Comparison of ENCODE assay signal across 8 mouse cellular contexts in genomic region chr11:36678057-36678396, GRCm38 (mm10).
DNase-seq lines count a peak whose midpoint lies in the region; ATAC-seq and TF ChIP-seq lines count a peak whose summit lies in the region.

No protein-coding gene starts in this region.

- H3K4me1 ChIP-seq in embryonic facial prominence, embryonic 12.5 days: peaks cover 5% of the 10 kb centered on the region; the same call in 1 of the 2 replicates
- peaks cover 9% of the 10 kb centered on the region for H3K4me1 ChIP-seq in hindbrain, embryonic 16.5 days (ENCODE audit: control insufficient read depth, insufficient read depth, low read depth, low read length)

- TF ChIP-seq CTCF in layer of hippocampus, adult 2 months (conservative IDR thresholded peaks at IDR 0.05): no peak

- H3K9ac ChIP-seq in embryonic facial prominence, embryonic 12.5 days: peak overlapping the region; percentile 50
- H3K9ac ChIP-seq in hindbrain, embryonic 16.5 days (ENCODE audit: low read depth, low read length): peak overlapping the region; percentile 70

- H3ac ChIP-seq in myocyte (ENCODE audit: control insufficient read depth, insufficient read length): no peak overlapping the region

- 8% methylated on average over 10 of the region's 10 CpGs for WGBS in embryonic facial prominence, embryonic 12.5 days
- WGBS in hindbrain, embryonic 16.5 days: 5% methylated on average over 10 of the region's 10 CpGs

- H3K79me2 ChIP-seq in myocyte (ENCODE audit: control insufficient read depth, insufficient read depth): no peaks in the 10 kb centered on the region

- ATAC-seq in embryonic facial prominence, embryonic 12.5 days (ENCODE audit: insufficient number of reproducible peaks, insufficient read depth, low FRiP score, low TSS enrichment): no peak
- peak; percentile 72 for ATAC-seq in hindbrain, embryonic 16.5 days

- peak overlapping the region; percentile 70 for H3K4me3 ChIP-seq in layer of hippocampus, adult 2 months
- peak overlapping the region; percentile 39 for H3K4me3 ChIP-seq in embryonic facial prominence, embryonic 12.5 days
- peak overlapping the region; percentile 54 for H3K4me3 ChIP-seq in hindbrain, embryonic 16.5 days (ENCODE audit: low read length)
- H3K4me3 ChIP-seq in myocyte: no peak overlapping the region

- H3K27ac ChIP-seq in layer of hippocampus, adult 2 months: peak overlapping the region; percentile 89
- peak overlapping the region; percentile 81 for H3K27ac ChIP-seq in embryonic facial prominence, embryonic 12.5 days
- H3K27ac ChIP-seq in hindbrain, embryonic 16.5 days (ENCODE audit: low read depth, low read length): peak overlapping the region; percentile 93

- no peak for DNase-seq in layer of hippocampus, adult 2 months (ENCODE audit: low spot score in 2 of 2)
- DNase-seq in layer of hippocampus, postnatal 25 days (ENCODE audit: extremely low spot score in 1 of 2, low spot score in 1 of 2): no peak
- DNase-seq in gastrocnemius, adult 8-10 months (ENCODE audit: low spot score in 2 of 2): no peak
- no peak for DNase-seq in layer of hippocampus, adult 9-10 months (ENCODE audit: low spot score)
- DNase-seq in thymus, postnatal 10 days (ENCODE audit: low spot score in 2 of 2): no peak

- H3K27me3 ChIP-seq in embryonic facial prominence, embryonic 12.5 days: 0 out of 2 replicates have a peak, but pooled peaks cover 2% of the 10 kb centered on the region
- H3K27me3 ChIP-seq in hindbrain, embryonic 16.5 days (replicated peaks; ENCODE audit: control insufficient read depth, insufficient read depth, low read length): no peaks in the 10 kb centered on the region
- no peaks in the 10 kb centered on the region for H3K27me3 ChIP-seq in myocyte (ENCODE audit: control insufficient read depth, insufficient read depth, insufficient read length)

- no peaks in the 10 kb centered on the region for H3K9me3 ChIP-seq in embryonic facial prominence, embryonic 12.5 days
- no peaks in the 10 kb centered on the region for H3K9me3 ChIP-seq in hindbrain, embryonic 16.5 days (ENCODE audit: control insufficient read depth, low read length)

- no peaks in the 10 kb centered on the region for H3K36me3 ChIP-seq in embryonic facial prominence, embryonic 12.5 days
- no peaks in the 10 kb centered on the region for H3K36me3 ChIP-seq in hindbrain, embryonic 16.5 days (ENCODE audit: control insufficient read depth, insufficient read depth, low read length)
- H3K36me3 ChIP-seq in myocyte (ENCODE audit: control insufficient read depth, insufficient read depth): no peaks in the 10 kb centered on the region

- H3K4me2 ChIP-seq in embryonic facial prominence, embryonic 12.5 days (replicated peaks): peak overlapping the region; percentile 63
- H3K4me2 ChIP-seq in hindbrain, embryonic 16.5 days (ENCODE audit: low read length): peak overlapping the region; percentile 64
- peak overlapping the region; percentile 86 for H3K4me2 ChIP-seq in myocyte (ENCODE audit: low read depth)

- TF ChIP-seq POLR2A in myocyte (IDR thresholded peaks at IDR 0.05; ENCODE audit: insufficient read length, low read depth): no peak

TF ChIP-seq in myocyte, 11 proteins besides CTCF, POLR2A, EP300 and RAD21:
- TF ChIP-seq CEBPB (IDR thresholded peaks at IDR 0.05; ENCODE audit: insufficient read depth, poor library complexity, severe bottlenecking): no peak
- no peak for TF ChIP-seq REST (IDR thresholded peaks at IDR 0.05; ENCODE audit: insufficient read depth, insufficient read length)
- TF ChIP-seq SRF (IDR thresholded peaks at IDR 0.05; ENCODE audit: control insufficient read depth, insufficient read length, low read depth): no peak
- no peak for TF ChIP-seq USF1 (IDR thresholded peaks at IDR 0.05; ENCODE audit: low read depth)
- no peak for TF ChIP-seq MAX (IDR thresholded peaks at IDR 0.05; ENCODE audit: low read depth)
- no peak for TF ChIP-seq MYOG (IDR thresholded peaks at IDR 0.05; ENCODE audit: control insufficient read depth in 1 of 3, insufficient read depth in 1 of 3, insufficient read length in 2 of 3, low read depth in 2 of 3)
- TF ChIP-seq POLR2AphosphoS2 (IDR thresholded peaks at IDR 0.05; ENCODE audit: insufficient read length, low read depth): no peak
- TF ChIP-seq E2F4 (IDR thresholded peaks at IDR 0.05; ENCODE audit: insufficient read depth): no peak
- TF ChIP-seq TCF12 (IDR thresholded peaks at IDR 0.05; ENCODE audit: insufficient read depth, poor library complexity, severe bottlenecking): no peak
- no peak for TF ChIP-seq TCF3 (IDR thresholded peaks at IDR 0.05; ENCODE audit: insufficient read length, low read depth)
- TF ChIP-seq MYOD1 (IDR thresholded peaks at IDR 0.05; ENCODE audit: control insufficient read depth in 1 of 3, insufficient read length in 2 of 3, low read depth in 2 of 3): no peak
